Comparison of ENCODE assay signal across 8 mouse cellular contexts in the genomic region with DNA sequence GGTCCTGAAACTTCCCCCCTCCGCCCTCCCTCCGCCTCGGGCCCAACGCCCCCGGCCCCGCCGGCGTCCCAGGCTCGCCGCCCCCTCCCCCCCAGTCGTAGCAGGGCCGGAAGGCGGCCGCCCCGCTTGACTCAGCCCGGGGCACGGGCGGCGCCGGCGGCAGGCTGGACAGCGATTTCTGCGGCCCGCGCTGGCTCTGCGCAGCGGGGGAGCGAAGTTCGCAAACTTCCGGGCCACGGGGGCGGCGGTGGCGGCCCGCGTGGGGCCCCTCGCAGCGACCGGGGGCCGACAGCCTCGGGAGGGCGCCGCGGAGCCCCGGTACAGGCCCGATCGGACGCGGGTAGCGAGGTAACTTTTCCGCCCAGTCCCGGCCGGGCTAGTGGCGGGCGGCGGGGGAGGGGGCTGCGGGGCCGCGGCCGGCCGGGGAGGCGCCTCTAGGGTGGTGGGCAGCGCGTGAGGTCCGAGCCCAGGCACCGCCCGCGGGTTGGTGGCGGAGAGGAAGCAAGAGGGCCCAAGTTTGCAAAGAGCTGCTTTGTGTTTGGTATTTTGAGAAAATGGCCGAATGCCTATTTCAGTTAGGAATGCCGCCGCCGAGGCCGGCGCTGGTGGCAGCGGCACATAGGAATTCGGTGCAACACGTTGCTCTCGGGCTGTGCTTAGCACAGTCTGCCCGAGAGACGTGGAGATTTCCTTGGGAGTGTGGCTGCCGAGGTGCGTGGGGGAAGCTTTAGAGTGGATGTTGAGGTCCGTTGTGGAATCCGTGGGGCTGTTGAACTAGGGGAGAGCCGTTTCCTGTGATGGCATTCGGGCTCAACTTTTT. TPM values are rescaled to one million over a fixed set of nuclear protein-coding genes. Genes with fewer than 3 reads are reported as not detected.
DNase-seq lines count a peak whose midpoint lies in the region; ATAC-seq and TF ChIP-seq lines count a peak whose summit lies in the region.
"Had no signal": no experiment of that assay in that cellular context is flagged by ENCODE, and none has a peak within 500 bp of the region (broad histone marks: within the 10 kb centered on the region; RNA-seq: fewer than 3 reads in every experiment).

No protein-coding gene starts in this region.

- TF ChIP-seq POLR2A in spleen, adult 2 months (IDR thresholded peaks at IDR 0.05; ENCODE audit: low read depth, low read length) = no peak

- H3K4me2 ChIP-seq in hindbrain, postnatal 0 days (ENCODE audit: low read depth, low read length) = peak overlapping the region; percentile 68
- peak overlapping the region; percentile 67 for H3K4me2 ChIP-seq in limb, embryonic 13.5 days (replicated peaks)
- H3K4me2 ChIP-seq in midbrain, embryonic 12.5 days (replicated peaks) = peak overlapping the region; percentile 84

- WGBS in hindbrain, postnatal 0 days = 4% methylated on average over 73 of the region's 87 CpGs
- WGBS in limb, embryonic 13.5 days = under 1% methylated on average over 78 of the region's 87 CpGs
- under 1% methylated on average over 83 of the region's 87 CpGs for WGBS in midbrain, embryonic 12.5 days
- WGBS in spleen, adult 2 months = under 1% methylated on average over 74 of the region's 87 CpGs

- H3K27ac ChIP-seq in hindbrain, postnatal 0 days = peak overlapping the region; percentile 83
- peak overlapping the region; percentile 98 for H3K27ac ChIP-seq in limb, embryonic 13.5 days
- H3K27ac ChIP-seq in midbrain, embryonic 12.5 days (replicated peaks) = peak overlapping the region; percentile 88
- H3K27ac ChIP-seq in spleen, adult 2 months (ENCODE audit: insufficient read depth, low read length) = peak overlapping the region; percentile 96

- in situ Hi-C loops in Patski (cut with MboI; ENCODE audit: low pct_unique_long_range_greater_than_20kb) = no loop called here

- no peaks in the 10 kb centered on the region; the same call in 1 of the 2 replicates for H3K4me1 ChIP-seq in hindbrain, postnatal 0 days (ENCODE audit: insufficient read depth, low read length)
- H3K4me1 ChIP-seq in limb, embryonic 13.5 days = peaks cover 30% of the 10 kb centered on the region
- H3K4me1 ChIP-seq in midbrain, embryonic 12.5 days = peaks cover 21% of the 10 kb centered on the region
- peaks cover 7% of the 10 kb centered on the region for H3K4me1 ChIP-seq in spleen, adult 2 months (ENCODE audit: control insufficient read depth, insufficient read depth, insufficient read length)

- H3K4me3 ChIP-seq in hindbrain, postnatal 0 days (ENCODE audit: low read length) = peak overlapping the region; percentile 83
- H3K4me3 ChIP-seq in limb, embryonic 13.5 days = peak overlapping the region; percentile 96
- H3K4me3 ChIP-seq in midbrain, embryonic 12.5 days = peak overlapping the region; percentile 86
- H3K4me3 ChIP-seq in spleen, adult 2 months (ENCODE audit: extremely low read depth, insufficient read depth, insufficient read length) = peak overlapping the region; percentile 84

- peak; percentile 36 for TF ChIP-seq CTCF in Patski (IDR thresholded peaks at IDR 0.05)
- no peak for TF ChIP-seq CTCF in hindbrain, postnatal 0 days (IDR thresholded peaks at IDR 0.05; ENCODE audit: low read depth)
- TF ChIP-seq CTCF in spleen, adult 2 months (IDR thresholded peaks at IDR 0.05; ENCODE audit: extremely low read depth, insufficient read depth, insufficient read length, insufficient replicate concordance) = no peak

- peak; percentile 74 for ATAC-seq in Patski
- ATAC-seq in hindbrain, postnatal 0 days = peak; percentile 70
- peak; percentile 66 for ATAC-seq in limb, embryonic 13.5 days (ENCODE audit: low FRiP score, low read depth)
- peak; percentile 60 for ATAC-seq in midbrain, embryonic 12.5 days (ENCODE audit: low FRiP score, low read depth)

- no peak for DNase-seq in Patski (ENCODE audit: low read depth, low spot score)
- peak; percentile 36 to 44 for DNase-seq in cerebellum, postnatal 25 days
- peak; percentile 65 for DNase-seq in gastrocnemius, postnatal 10 days
- DNase-seq in hindbrain, postnatal 0 days (ENCODE audit: low spot score) = peak; percentile 71
- DNase-seq in spleen, adult 2 months (ENCODE audit: low read depth in 1 of 2, low spot score in 2 of 2) = peak in 1 of 2 experiments; percentile 59

- CTCF ChIA-PET in Patski (lab: Charles Lee) = interaction anchor here (1.3 kb wide), 1 partner anchor 10 kb away, joined by 7 read pairs; no protein-coding TSS in a partner anchor

- POLR2A ChIA-PET in Patski (lab: Charles Lee) = no interaction called here

- H3K9me3 ChIP-seq in hindbrain, postnatal 0 days (ENCODE audit: low read length) = no peaks in the 10 kb centered on the region
- H3K9me3 ChIP-seq in limb, embryonic 13.5 days = no peaks in the 10 kb centered on the region
- H3K9me3 ChIP-seq in midbrain, embryonic 12.5 days = 0 out of 2 replicates have a peak, but pooled peaks cover 2% of the 10 kb centered on the region

- no peaks in the 10 kb centered on the region for H3K27me3 ChIP-seq in Patski
- no peaks in the 10 kb centered on the region for H3K27me3 ChIP-seq in hindbrain, postnatal 0 days (ENCODE audit: insufficient read depth, low read length)
- H3K27me3 ChIP-seq in limb, embryonic 13.5 days = no peaks in the 10 kb centered on the region
- H3K27me3 ChIP-seq in midbrain, embryonic 12.5 days = peaks cover 10% of the 10 kb centered on the region
- 0 out of 2 replicates have a peak, but pooled peaks cover 2% of the 10 kb centered on the region for H3K27me3 ChIP-seq in spleen, adult 2 months (ENCODE audit: control insufficient read depth, insufficient read depth, low read length)

- no peaks in the 10 kb centered on the region for H3K36me3 ChIP-seq in hindbrain, postnatal 0 days (ENCODE audit: insufficient read depth, low read length)
- peaks cover 32% of the 10 kb centered on the region for H3K36me3 ChIP-seq in limb, embryonic 13.5 days
- H3K36me3 ChIP-seq in midbrain, embryonic 12.5 days = peaks cover 26% of the 10 kb centered on the region
- H3K36me3 ChIP-seq in spleen, adult 2 months (ENCODE audit: control insufficient read depth, insufficient read depth, low read length) = peaks cover 9% of the 10 kb centered on the region

- H3K9ac ChIP-seq in hindbrain, postnatal 0 days (replicated peaks; ENCODE audit: low read length) = peak overlapping the region; percentile 74
- H3K9ac ChIP-seq in limb, embryonic 13.5 days = peak overlapping the region; percentile 97
- H3K9ac ChIP-seq in midbrain, embryonic 12.5 days (replicated peaks) = peak overlapping the region; percentile 90

RNA-seq across cellular contexts. Expression of a gene that starts 1.0 kb away (rescaled TPM):
- 25.7 TPM for polyA plus RNA-seq in Patski (2021)
- total RNA-seq in gastrocnemius, postnatal 10 days (2021) = 10 to 100 TPM; 14.4 to 17.1 TPM
- 9.0 and 9.1 TPM in 2 replicates for total RNA-seq in hindbrain, postnatal 0 days (2014; rRNA removed)
- 4.1 and 4.4 TPM in 2 replicates for polyA plus RNA-seq in hindbrain, postnatal 0 days (2015; fragmentation: Nextera tagmentation; extraction: Ambion mirVana)
- 56.2 and 57.2 TPM in 2 replicates for polyA plus RNA-seq in limb, embryonic 13.5 days (2015; fragmentation: Nextera tagmentation; extraction: Ambion mirVana)
- polyA plus RNA-seq in midbrain, embryonic 12.5 days (2016; fragmentation: Nextera tagmentation; extraction: Ambion mirVana) = 19.4 and 20.5 TPM in 2 replicates
- 6.5 and 8.0 TPM in 2 replicates for polyA plus RNA-seq in spleen, adult 2 months (2012; rRNA removed)

RNA-seq across cellular contexts. Expression of a gene that starts 43.6 kb away (rescaled TPM):
- 28.2 TPM for polyA plus RNA-seq in Patski (2021)
- 10 to 100 TPM; 13.7 to 14.9 TPM for total RNA-seq in gastrocnemius, postnatal 10 days (2021)
- 16.3 and 18.7 TPM in 2 replicates for total RNA-seq in hindbrain, postnatal 0 days (2014; rRNA removed)
- 33.3 and 34.7 TPM in 2 replicates for polyA plus RNA-seq in hindbrain, postnatal 0 days (2015; fragmentation: Nextera tagmentation; extraction: Ambion mirVana)
- polyA plus RNA-seq in limb, embryonic 13.5 days (2015; fragmentation: Nextera tagmentation; extraction: Ambion mirVana) = 25.8 and 26.7 TPM in 2 replicates
- 35.4 and 37.0 TPM in 2 replicates for polyA plus RNA-seq in midbrain, embryonic 12.5 days (2016; fragmentation: Nextera tagmentation; extraction: Ambion mirVana)
- polyA plus RNA-seq in spleen, adult 2 months (2012; rRNA removed) = 14.1 and 19.8 TPM in 2 replicates

RNA-seq across cellular contexts. Expression of a gene that starts 43.7 kb away (rescaled TPM):
- polyA plus RNA-seq in Patski (2021) = 75.3 TPM
- total RNA-seq in gastrocnemius, postnatal 10 days (2021) = 10 to 100 TPM; 26.1 to 27.7 TPM
- 46.4 and 61.0 TPM in 2 replicates for total RNA-seq in hindbrain, postnatal 0 days (2014; rRNA removed)
- polyA plus RNA-seq in hindbrain, postnatal 0 days (2015; fragmentation: Nextera tagmentation; extraction: Ambion mirVana) = 48.8 and 50.9 TPM in 2 replicates
- 67.9 and 71.4 TPM in 2 replicates for polyA plus RNA-seq in limb, embryonic 13.5 days (2015; fragmentation: Nextera tagmentation; extraction: Ambion mirVana)
- 92.3 and 95.9 TPM in 2 replicates for polyA plus RNA-seq in midbrain, embryonic 12.5 days (2016; fragmentation: Nextera tagmentation; extraction: Ambion mirVana)
- 8.5 and 16.8 TPM in 2 replicates for polyA plus RNA-seq in spleen, adult 2 months (2012; rRNA removed)

RNA-seq across cellular contexts. Expression of a gene that starts 55.0 kb away (rescaled TPM):
- not detected for polyA plus RNA-seq in Patski (2021)
- under 1 TPM; 0.81 to 0.96 TPM for total RNA-seq in gastrocnemius, postnatal 10 days (2021)
- total RNA-seq in hindbrain, postnatal 0 days (2014; rRNA removed) = not detected in 2 replicates
- polyA plus RNA-seq in hindbrain, postnatal 0 days (2015; fragmentation: Nextera tagmentation; extraction: Ambion mirVana) = 0.26 and 0.61 TPM in 2 replicates
- 1.4 and 1.9 TPM in 2 replicates for polyA plus RNA-seq in limb, embryonic 13.5 days (2015; fragmentation: Nextera tagmentation; extraction: Ambion mirVana)
- not detected in 2 replicates for polyA plus RNA-seq in midbrain, embryonic 12.5 days (2016; fragmentation: Nextera tagmentation; extraction: Ambion mirVana)
- 0.18 and 0.25 TPM in 2 replicates for polyA plus RNA-seq in spleen, adult 2 months (2012; rRNA removed)
- total RNA-seq: layer of hippocampus, adult 8-10 months had no signal
